Mouse (Mus musculus): ENCODE measurements around the gene Magi2.

DNA sequence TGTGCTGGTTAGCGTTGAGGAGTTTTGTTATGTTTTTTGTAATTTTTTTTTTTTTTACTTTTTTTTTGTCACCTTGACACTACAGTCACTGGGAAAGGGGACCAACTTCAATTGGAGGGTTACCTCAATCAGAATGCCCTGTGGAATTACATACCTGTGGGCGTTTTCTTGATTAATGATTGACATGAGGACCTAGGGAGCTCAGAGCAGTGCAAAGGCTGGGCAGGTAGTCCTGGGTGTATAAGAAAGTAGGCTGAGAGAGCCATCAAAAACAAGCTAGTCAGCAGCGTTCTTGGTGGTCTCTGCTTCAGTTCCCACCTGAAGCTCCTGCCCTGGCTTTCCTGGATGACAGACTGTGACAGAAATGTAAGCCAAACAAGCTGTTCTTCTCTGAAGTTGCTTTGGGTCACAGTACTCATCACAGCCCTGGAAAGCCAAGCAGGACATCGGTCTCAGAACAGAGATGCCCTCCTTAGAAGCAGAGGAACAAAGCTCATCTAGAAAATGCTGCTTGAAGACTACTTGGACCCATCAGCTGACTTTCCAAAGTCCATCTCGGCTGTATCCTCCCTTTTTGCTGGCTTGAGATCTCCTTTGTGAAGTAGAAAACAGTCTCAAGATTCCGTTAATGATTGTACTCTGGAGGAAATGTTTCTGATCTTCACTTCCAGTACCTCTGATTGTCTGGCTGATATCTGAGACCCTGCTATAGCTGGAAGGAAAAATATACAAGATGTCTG is 999.8 kb downstream of the Magi2 start:
- TF ChIP-seq POLR2A (IDR thresholded peaks at IDR 0.05; ENCODE audit: insufficient read length, low read depth) (no peak), TCF3 (IDR thresholded peaks at IDR 0.05; ENCODE audit: insufficient read length, low read depth) (no peak), POLR2AphosphoS2 (IDR thresholded peaks at IDR 0.05; ENCODE audit: insufficient read length, low read depth) (no peak), MAX (IDR thresholded peaks at IDR 0.05; ENCODE audit: low read depth) (no peak), TCF12 (IDR thresholded peaks at IDR 0.05; ENCODE audit: insufficient read depth, poor library complexity, severe bottlenecking) (no peak), SRF (IDR thresholded peaks at IDR 0.05; ENCODE audit: control insufficient read depth, insufficient read length, low read depth) (no peak), USF1 (IDR thresholded peaks at IDR 0.05; ENCODE audit: low read depth) (no peak)

Data from myocyte (in vitro differentiated cells).